Mouse (Mus musculus) bone marrow, adult 2 months (tissue): ENCODE data around the gene Gas7. TPM values are rescaled to one million over a fixed set of nuclear protein-coding genes. Genes with fewer than 3 reads are reported as not detected.

ENCODE experiments used
- H3K27ac ChIP-seq: fragments of 200-500 bp; 2 replicates; pipeline ENCODE4 v1.5.1; 2012; ENCODE audit warnings: low read depth, mild to moderate bottlenecking, control low read depth, inconsistent platforms, low read length; ENCODE audit not compliant: control insufficient read depth, poor library complexity, insufficient read depth
- H3K4me1 ChIP-seq: fragments of 200-500 bp; 2 replicates; pipeline ENCODE4 v1.6.1; 2011; ENCODE audit warnings: low read length; ENCODE audit not compliant: control insufficient read depth, insufficient read depth
- H3K4me3 ChIP-seq: fragments of 200-500 bp; replicated peaks from 2 replicates; pipeline ENCODE3; 2011; ENCODE audit warnings: mild to moderate bottlenecking, low read depth, low read length, control low read depth; ENCODE audit not compliant: control insufficient read depth
- CTCF ChIP-seq: fragments of 200-500 bp; IDR thresholded peaks from 2 replicates; pipeline ENCODE4 v1.5.1; 2011; ENCODE audit warnings: low read length, control low read depth; ENCODE audit not compliant: control insufficient read depth, insufficient read depth
- POLR2A ChIP-seq: fragments of 200-500 bp; IDR thresholded peaks from 2 replicates; pipeline ENCODE4 v1.6.1; 2011; ENCODE audit warnings: low read depth, mild to moderate bottlenecking, control low read depth, low read length, borderline replicate concordance; ENCODE audit not compliant: control insufficient read depth
- WGBS: fragments of 180-500 bp; shearing (Covaris S2); methylation state at CpG from one replicate; pipeline ENCODE4 v1.1.7; 2018; 5-methylcytosine and 5-hydroxymethylcytosine counted together
- polyA plus RNA-seq: library from polyadenylated mRNA; stranded (reverse); fragments of >200 nt; gene quantifications from 2 replicates; pipeline ENCODE4 v1.2.4, GENCODE M21; 2011; ENCODE audit warnings: low replicate concordance; ENCODE audit not compliant: missing spikeins, insufficient read depth, insufficient read length

Gas7 gene
- polyA plus RNA-seq, 1 experiment, result 18.1 TPM

DNA sequence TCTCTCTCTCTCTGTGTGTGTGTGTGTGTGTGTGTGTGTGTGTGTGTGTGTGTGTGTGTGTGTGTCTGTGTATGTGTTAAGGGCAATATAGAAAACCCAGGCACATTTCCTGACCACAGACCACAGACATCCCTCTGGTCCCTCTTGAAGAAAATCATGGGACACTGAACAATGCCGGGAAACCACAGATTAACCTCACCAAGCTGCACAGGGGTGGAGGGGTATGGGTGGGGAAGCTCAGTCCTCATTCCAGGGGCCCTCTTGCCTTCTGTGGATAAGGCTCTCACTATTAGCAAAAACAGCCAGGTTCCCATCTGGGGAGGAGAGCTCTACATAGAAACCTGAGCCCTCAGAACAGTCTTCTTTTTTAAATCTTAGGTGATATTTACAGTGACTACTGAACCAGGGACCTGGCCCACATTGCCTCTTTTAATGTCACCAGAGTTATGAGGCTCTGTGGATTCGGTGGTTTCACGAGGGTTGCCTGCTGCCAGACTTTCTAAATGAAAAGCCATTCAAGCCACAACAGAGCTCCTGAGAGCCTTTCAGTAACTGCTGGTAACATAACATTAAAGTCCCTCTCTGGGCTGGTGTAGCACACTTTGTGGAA, 178.5 kb downstream of the Gas7 start:
- 20% methylated on average over 3 of the region's 3 CpGs for WGBS
- no peak for TF ChIP-seq POLR2A
- TF ChIP-seq CTCF, result no peak
- no peak overlapping the region for H3K4me3 ChIP-seq
- H3K27ac ChIP-seq, result no peak overlapping the region
- H3K4me1 ChIP-seq, result no peaks in the 10 kb centered on the region; the same call in 1 of the 2 replicates

DNA sequence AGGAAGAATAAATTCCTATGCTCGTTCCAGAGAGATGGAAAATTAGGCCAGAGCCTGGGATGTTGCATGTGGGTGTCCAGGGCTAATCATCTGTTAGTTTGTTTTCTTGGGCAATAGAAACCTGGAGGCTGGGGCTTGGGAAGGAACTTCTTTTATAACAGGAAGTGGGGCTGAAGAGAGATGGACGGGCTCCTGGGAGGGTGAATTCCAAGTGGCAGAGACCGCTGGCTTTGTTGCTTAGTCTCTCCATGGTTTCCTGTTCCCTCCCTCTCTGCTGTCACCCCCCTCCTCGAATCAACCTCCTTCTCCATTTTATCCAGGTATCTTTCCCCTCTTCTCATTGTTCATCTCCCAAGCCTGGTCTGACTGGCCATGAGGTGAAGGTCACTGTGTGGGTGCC, 181.0 kb downstream of the Gas7 start:
- Histone ChIP-seq H3K4me3 (no peak overlapping the region), H3K27ac (no peak overlapping the region), H3K4me1 (no peaks in the 10 kb centered on the region; the same call in 1 of the 2 replicates)
- no peak for TF ChIP-seq POLR2A
- no peak for TF ChIP-seq CTCF
- WGBS, result 27% methylated on average over 4 of the region's 4 CpGs

DNA sequence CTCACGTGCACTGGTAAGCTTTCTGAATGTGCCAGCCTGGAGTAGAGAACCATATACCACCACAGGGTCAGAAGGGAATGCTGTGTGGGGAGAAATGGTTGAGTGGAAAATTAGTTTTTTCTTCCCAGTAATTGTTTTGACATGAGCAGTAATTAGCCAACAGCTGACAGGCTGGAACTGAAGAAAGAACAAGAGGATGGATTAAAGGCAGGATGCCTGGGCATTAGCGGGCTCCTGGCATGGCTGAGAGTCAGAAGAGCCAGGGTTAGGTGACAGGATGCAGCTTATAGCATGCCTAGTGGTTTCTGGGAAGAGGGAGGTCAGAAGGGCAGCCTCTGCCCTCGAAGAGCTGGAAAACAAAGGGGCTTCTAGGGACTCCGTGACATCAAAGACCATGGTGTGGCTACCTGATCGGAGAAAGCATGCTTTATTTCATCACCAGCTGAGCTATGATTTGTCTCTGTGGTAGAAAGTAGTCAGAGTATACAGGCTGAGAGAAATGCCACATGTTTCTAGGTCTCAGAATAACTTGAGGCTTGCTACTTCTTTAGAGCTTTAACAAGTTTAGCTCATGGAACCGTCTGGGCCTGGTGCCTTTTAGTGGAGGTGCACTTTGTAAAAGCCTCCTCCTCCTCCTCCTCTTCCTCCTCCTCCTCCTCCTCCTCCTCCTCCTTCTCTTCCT, 181.8 kb downstream of the Gas7 start:
- no peak overlapping the region for H3K4me3 ChIP-seq
- no peaks in the 10 kb centered on the region; the same call in 1 of the 2 replicates for H3K4me1 ChIP-seq
- H3K27ac ChIP-seq, result no peak overlapping the region
- no peak for TF ChIP-seq POLR2A
- TF ChIP-seq CTCF, result no peak
- 61% methylated on average over 6 of the region's 6 CpGs for WGBS

DNA sequence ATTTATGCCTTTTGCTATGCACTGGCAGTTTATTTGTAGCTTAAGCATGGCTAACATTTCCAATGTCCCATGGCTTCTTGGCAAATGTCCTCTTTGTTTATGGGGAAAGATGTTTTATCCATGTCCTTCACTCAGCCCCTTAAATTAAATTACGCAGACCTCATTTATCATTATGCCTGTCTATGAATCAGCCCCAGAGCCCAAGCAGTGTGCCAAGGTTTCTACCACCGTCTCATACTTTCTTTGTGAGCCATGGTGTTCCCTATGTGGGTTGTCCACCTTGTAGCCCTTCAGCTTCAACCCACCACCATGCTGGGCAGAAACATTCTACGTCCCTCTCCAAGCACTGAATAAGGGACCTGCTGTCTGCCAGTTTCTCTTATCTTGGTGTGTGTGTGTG, 183.2 kb downstream of the Gas7 start:
- 79% methylated on average over 3 of the region's 3 CpGs for WGBS
- H3K27ac ChIP-seq, result no peak overlapping the region
- H3K4me1 ChIP-seq, result no peaks in the 10 kb centered on the region; the same call in 1 of the 2 replicates

DNA sequence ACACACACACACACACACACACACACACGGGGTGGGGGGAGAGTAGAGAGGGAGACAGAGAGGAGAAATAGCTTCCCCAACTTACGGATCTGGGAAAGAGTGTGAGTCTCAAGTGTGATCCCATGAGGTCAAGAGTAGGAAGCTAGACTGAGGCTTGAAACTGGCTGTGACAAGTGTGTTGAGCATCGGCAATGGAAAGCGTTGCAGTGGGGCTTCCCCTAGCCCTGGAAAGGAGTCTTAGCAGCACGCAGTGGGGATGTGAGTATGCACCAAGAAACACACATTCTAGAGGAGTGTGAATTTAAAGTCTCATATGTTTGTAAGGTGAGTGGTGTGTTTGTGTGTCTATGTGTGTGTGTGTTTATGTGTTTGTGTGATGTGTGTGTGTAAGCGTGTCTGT, 185.1 kb downstream of the Gas7 start:
- H3K27ac ChIP-seq, result no peak overlapping the region
- H3K4me1 ChIP-seq, result no peaks in the 10 kb centered on the region; the same call in 1 of the 2 replicates
- no peak overlapping the region for H3K4me3 ChIP-seq
- TF ChIP-seq CTCF (no peak), POLR2A (no peak)
- 88% methylated on average over 6 of the region's 6 CpGs for WGBS

More for the DNA sequence above, 183.2 kb downstream of the Gas7 start:
- no peak overlapping the region for H3K4me3 ChIP-seq
- TF ChIP-seq CTCF (no peak), POLR2A (no peak)

DNA sequence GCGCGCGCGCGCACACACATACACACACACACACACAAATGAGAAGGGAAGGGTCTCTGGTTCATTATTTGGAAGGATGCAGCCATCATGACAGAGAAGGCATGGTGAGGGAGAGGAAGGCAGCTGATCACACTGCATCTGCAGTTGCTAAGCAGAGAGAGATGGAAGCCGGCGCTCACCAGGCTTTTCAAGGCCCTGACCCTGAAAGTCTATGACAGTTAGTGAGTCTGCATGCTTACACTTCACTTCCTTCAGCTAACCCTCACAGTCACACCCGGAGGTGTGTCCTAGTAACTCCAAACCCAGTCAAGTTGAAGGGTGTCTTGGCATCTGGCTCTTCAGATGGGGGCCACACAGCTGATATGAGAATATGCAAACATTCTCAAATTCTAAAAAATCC, 187.2 kb downstream of the Gas7 start:
- no peak overlapping the region for H3K27ac ChIP-seq
- WGBS, result 90% methylated on average over 8 of the region's 8 CpGs
- TF ChIP-seq POLR2A (no peak), CTCF (no peak)
- no peak overlapping the region for H3K4me3 ChIP-seq
- no peaks in the 10 kb centered on the region for H3K4me1 ChIP-seq

DNA sequence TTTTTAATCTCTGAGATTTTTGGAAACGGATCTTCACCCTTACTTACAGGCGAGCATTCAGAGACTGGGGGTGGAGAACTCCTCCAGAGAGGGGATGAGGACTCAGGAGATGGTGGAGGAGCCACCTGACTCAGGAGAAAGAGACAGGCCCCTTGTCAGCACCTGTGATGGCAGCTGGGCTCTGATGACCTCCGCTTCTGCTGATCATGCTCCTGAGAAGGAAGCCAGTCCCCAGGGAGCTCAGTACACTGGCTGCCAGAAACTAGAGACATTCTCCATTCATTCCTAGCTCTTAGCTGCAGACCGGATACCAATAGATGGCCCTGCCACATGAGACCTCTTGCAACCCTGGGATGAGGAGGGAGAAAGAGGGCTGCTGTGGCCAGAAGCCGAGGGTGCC, 187.6 kb downstream of the Gas7 start:
- TF ChIP-seq CTCF (no peak), POLR2A (no peak)

DNA sequence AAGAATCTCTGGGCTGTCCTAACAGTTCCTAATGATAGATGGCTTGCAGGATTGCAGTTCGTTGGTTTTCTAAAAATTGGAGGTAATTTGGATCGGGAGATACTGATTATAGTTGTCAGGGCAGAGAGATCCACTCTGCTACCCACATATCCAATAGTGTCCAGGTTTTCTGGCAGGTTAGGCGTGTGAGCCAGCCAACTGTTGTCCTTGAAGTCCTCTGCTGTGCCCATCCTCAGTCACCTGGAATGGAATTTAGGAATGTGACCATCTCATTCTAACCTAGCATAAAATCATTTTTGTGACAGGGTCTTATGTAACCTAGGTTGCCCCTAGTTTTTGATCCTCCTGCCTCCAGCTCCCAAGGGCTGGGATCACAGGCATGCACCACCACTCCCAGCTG, 188.2 kb downstream of the Gas7 start:
- H3K27ac ChIP-seq, result no peak overlapping the region
- H3K4me3 ChIP-seq, result no peak overlapping the region
- no peaks in the 10 kb centered on the region for H3K4me1 ChIP-seq
- TF ChIP-seq CTCF, result no peak
- TF ChIP-seq POLR2A, result no peak
- WGBS, result 77% methylated on average over 3 of the region's 3 CpGs

More for the DNA sequence above, 187.6 kb downstream of the Gas7 start:
- H3K4me3 ChIP-seq, result no peak overlapping the region
- no peaks in the 10 kb centered on the region for H3K4me1 ChIP-seq
- WGBS, result 73% methylated on average over 5 of the region's 5 CpGs
- no peak overlapping the region for H3K27ac ChIP-seq

DNA sequence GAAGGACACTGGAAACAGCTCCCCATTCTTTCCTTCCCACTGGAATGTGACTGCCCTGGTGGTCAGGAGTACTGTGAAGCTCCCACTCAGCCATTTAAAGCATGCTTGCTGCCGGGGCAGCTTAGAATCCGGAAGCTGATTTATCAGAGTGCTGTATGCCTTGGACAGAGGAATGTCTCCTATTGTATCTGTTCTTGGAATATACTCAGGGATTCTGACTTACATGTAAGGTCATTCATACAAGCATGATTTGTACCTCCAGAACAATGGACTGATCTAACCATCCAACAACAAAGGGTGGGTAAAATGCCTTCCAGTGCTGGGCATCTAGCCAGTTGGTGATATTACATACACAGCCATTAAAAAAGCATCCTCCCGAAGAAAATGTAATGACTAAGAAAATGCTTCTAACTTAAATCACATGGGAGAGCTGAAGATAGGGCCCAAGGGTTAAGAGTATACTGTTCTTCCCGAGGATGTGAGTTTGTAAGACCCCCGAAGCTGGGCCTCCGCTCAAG, 189.5 kb downstream of the Gas7 start:
- Histone ChIP-seq H3K4me3 (no peak overlapping the region), H3K27ac (no peak overlapping the region), H3K4me1 (no peaks in the 10 kb centered on the region)
- 85% methylated on average over 6 of the region's 6 CpGs for whole genome bisulfite sequencing
- no peak for TF ChIP-seq POLR2A
- no peak for TF ChIP-seq CTCF
